Mouse (Mus musculus): ENCODE data around the gene Cd68. TPM values are rescaled to one million over a fixed set of nuclear protein-coding genes. Genes with fewer than 3 reads are reported as not detected.
"Not testable (repeated sequence)": the region's sequence is repeated elsewhere in the genome, so short reads cannot be mapped to it uniquely, and the experiment has no call there.

The Cd68 gene
- 10 to 100 TPM in 1 of 2 experiments, 1 to 10 TPM in 1; 9.8 to 12.0 TPM for total RNA-seq (2021)
- long read RNA-seq, experiment 1, transcript Cd68-201 (6 exons, 1,230 nt): major isoform, 7 of 9 reads
- long read RNA-seq, experiment 1, partial matches to known transcripts: 1 of 9 reads
- long read RNA-seq, experiment 1, other reads (novel, unspliced or antisense): 0 of 9 reads
- long read RNA-seq, experiment 2, partial matches to known transcripts: 0 of 1 reads
- long read RNA-seq, experiment 2, other reads (novel, unspliced or antisense): 0 of 1 reads

GRCm38 (mm10) chr11:69665961-69666664 lies at the start of gene Cd68:
Cd68 (minus strand) TSS chr11:69666153.
- DNase-seq: peak; percentile 62

- DNase-seq: peak; percentile 60
Measured at GRCm38 (mm10) chr11:69715482-69715881, 49.5 kb upstream of the Cd68 start.

GRCm38 (mm10) chr11:69714636-69715329 lies 48.8 kb upstream of the Cd68 start:
- no peak for DNase-seq

- no peak for DNase-seq
Measured at GRCm38 (mm10) chr11:69712954-69713672, 47.2 kb upstream of the Cd68 start.

GRCm38 (mm10) chr11:69711082-69711481 lies 45.1 kb upstream of the Cd68 start:
- no peak for DNase-seq

GRCm38 (mm10) chr11:69710470-69710869 lies 44.5 kb upstream of the Cd68 start:
- no peak for DNase-seq

GRCm38 (mm10) chr11:69709554-69710446 lies 43.8 kb upstream of the Cd68 start:
- DNase-seq: no peak

- DNase-seq: no peak
Measured at GRCm38 (mm10) chr11:69708614-69709265, 42.8 kb upstream of the Cd68 start.

- DNase-seq: no peak
Measured at GRCm38 (mm10) chr11:69707873-69708381, 42.0 kb upstream of the Cd68 start.

GRCm38 (mm10) chr11:69707480-69707847 lies 41.5 kb upstream of the Cd68 start:
- no peak for DNase-seq

- peak; percentile 90 for DNase-seq
Measured at GRCm38 (mm10) chr11:69706775-69707479, 41.0 kb upstream of the Cd68 start.

- DNase-seq: no peak
Measured at GRCm38 (mm10) chr11:69704613-69705010, 38.7 kb upstream of the Cd68 start.

- no peak for DNase-seq
Measured at GRCm38 (mm10) chr11:69703814-69704612, 38.1 kb upstream of the Cd68 start.

- not testable (repeated sequence) for DNase-seq
Measured at GRCm38 (mm10) chr11:69703381-69703780, 37.4 kb upstream of the Cd68 start.

- DNase-seq: not testable (repeated sequence)
Measured at GRCm38 (mm10) chr11:69702886-69703285, 36.9 kb upstream of the Cd68 start.

- no peak for DNase-seq
Measured at GRCm38 (mm10) chr11:69699595-69699994, 33.6 kb upstream of the Cd68 start.

GRCm38 (mm10) chr11:69698574-69698973 lies 32.6 kb upstream of the Cd68 start:
- no peak for DNase-seq

- DNase-seq: no peak
Measured at GRCm38 (mm10) chr11:69697396-69697795, 31.4 kb upstream of the Cd68 start.

Measured in adrenal gland, postnatal 10 days (tissue).